Mouse (Mus musculus) brain, embryonic 14.5 days (tissue): ENCODE measurements around the gene Mylk4.

Source experiments
- CTCF ChIP-seq: fragments of 200-500 bp; IDR thresholded peaks from 2 replicates; pipeline ENCODE4 v1.5.1; 2012; ENCODE audit warnings: inconsistent platforms, mild to moderate bottlenecking, moderate library complexity, borderline replicate concordance; ENCODE audit not compliant: insufficient read depth, insufficient read length; ENCODE audit errors: extremely low read depth
- POLR2A ChIP-seq: fragments of 200-500 bp; IDR thresholded peaks from 2 replicates; pipeline ENCODE4 v1.6.1; 2012; ENCODE audit warnings: mild to moderate bottlenecking, inconsistent platforms, borderline replicate concordance; ENCODE audit not compliant: poor library complexity, insufficient read depth, insufficient read length, severe bottlenecking; ENCODE audit errors: extremely low read depth

GRCm38 (mm10) chr13:32701564-32701963, 82.2 kb downstream of the Mylk4 start:
- TF ChIP-seq CTCF (no peak), POLR2A (no peak)
